Mouse (Mus musculus) lung, postnatal 0 days (tissue): ENCODE data around the gene Notum. TPM values are rescaled to one million over a fixed set of nuclear protein-coding genes. Genes with fewer than 3 reads are reported as not detected.

ENCODE experiments used
- ATAC-seq: fragments of 200-750 bp; cut with Nextera tagmentation; 2 replicates; pipeline ENCODE4 v1.8.0; 2017; ENCODE audit warnings: moderate library complexity
- DNase-seq: peaks from one replicate; pipeline ENCODE4 v3.0.0-alpha.2; 2016; ENCODE audit warnings: low spot score
- H3K27ac ChIP-seq: fragments of 300-500 bp; sonication (generic); 2 replicates; pipeline ENCODE4 v1.5.1; 2014; ENCODE audit warnings: antibody characterized with exemption, mild to moderate bottlenecking, low read length, mixed read lengths
- H3K27me3 ChIP-seq: fragments of 300-500 bp; sonication (generic); replicated peaks from 2 replicates; pipeline ENCODE4 v1.6.1; 2014; ENCODE audit warnings: low read length, mixed read lengths; ENCODE audit not compliant: insufficient read depth
- H3K36me3 ChIP-seq: fragments of 300-500 bp; sonication (generic); 2 replicates; pipeline ENCODE4 v1.6.1; 2014; ENCODE audit warnings: low read length, mixed read lengths; ENCODE audit not compliant: insufficient read depth
- H3K4me1 ChIP-seq: fragments of 300-500 bp; sonication (generic); 2 replicates; pipeline ENCODE4 v1.6.1; 2014; ENCODE audit warnings: antibody characterized with exemption, low read depth, low read length, mixed read lengths; ENCODE audit not compliant: insufficient read depth
- H3K4me2 ChIP-seq: fragments of 300-500 bp; sonication (generic); replicated peaks from 2 replicates; pipeline ENCODE4 v1.6.1; 2014; ENCODE audit warnings: low read depth, mild to moderate bottlenecking, low read length, moderate library complexity, mixed read lengths
- H3K4me3 ChIP-seq: fragments of 300-500 bp; sonication (generic); 2 replicates; pipeline ENCODE4 v1.5.1; 2014; ENCODE audit warnings: low read depth, low read length
- H3K9ac ChIP-seq: fragments of 300-500 bp; sonication (generic); replicated peaks from 2 replicates; pipeline ENCODE4 v1.6.1; 2014; ENCODE audit warnings: low read depth, mild to moderate bottlenecking
- H3K9me3 ChIP-seq: fragments of 300-500 bp; sonication (generic); 2 replicates; pipeline ENCODE4 v1.6.1; 2016; ENCODE audit warnings: low read length, mixed read lengths
- CTCF ChIP-seq: IDR thresholded peaks from 2 replicates; pipeline ENCODE4 v1.5.1; 2016; ENCODE audit warnings: antibody characterized with exemption, mild to moderate bottlenecking
- EP300 ChIP-seq: IDR thresholded peaks from 2 replicates; pipeline ENCODE4 v1.6.1; 2016; ENCODE audit warnings: antibody characterized with exemption, mild to moderate bottlenecking, control low read depth
- WGBS: fragments of 180-500 bp; shearing (Covaris S2); extraction: QIAGEN DNeasy Blood & Tissue Kit; methylation state at CpG from one replicate; pipeline ENCODE4 v1.1.7; 2014; 5-methylcytosine and 5-hydroxymethylcytosine counted together
- polyA plus RNA-seq: library from polyadenylated mRNA; unstranded; fragments of >200 nt; fragmentation: Nextera tagmentation; extraction: Ambion mirVana; gene quantifications from 2 replicates; pipeline ENCODE4 v1.2.1, GENCODE M21; 2015

The Notum gene
- polyA plus RNA-seq, 1 experiment from 2014 or later, result 8.5 TPM

DNA sequence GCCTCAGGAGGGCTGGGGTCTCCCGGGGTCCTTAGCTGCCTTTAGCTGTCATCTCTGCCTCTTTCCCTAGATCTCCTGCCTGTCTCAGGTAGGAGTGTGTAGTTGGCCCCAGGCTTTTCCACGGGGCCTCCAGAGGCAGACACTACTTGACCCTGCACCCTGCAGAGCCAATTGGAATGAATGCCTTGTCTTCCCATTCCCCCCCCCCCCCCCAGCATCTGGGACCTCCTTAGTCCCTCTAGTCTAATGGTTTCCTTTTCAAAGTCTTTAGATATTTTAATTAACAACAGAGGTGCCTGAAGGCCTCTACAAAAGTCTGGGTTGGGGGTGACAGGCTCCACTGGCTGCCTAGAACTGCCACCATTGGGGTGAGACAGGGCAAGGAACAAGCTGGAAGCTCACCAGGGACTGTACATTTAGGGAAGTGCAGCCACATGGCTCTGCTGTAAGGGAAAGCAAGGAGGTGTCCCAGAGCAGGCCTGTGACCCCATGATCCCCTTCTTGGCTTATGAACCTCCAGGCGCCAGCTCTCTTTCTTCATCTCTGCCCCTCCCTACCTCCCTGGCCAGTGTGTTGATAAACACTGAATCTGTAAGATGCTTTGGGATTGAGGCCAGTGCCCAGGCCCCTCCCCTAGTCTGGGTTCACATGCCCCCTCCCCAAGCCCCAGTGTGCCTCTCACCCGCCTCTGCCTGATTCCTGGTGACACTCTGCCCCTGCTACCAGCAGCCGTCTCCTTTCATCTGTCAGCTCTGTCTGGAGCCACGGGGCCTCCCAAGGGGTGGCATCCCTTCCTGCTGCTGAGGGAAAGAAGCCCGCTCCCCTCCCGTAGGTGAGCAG lies 43.7 kb upstream of the Notum start:
- peaks cover 7% of the 10 kb centered on the region; the same call in 1 of the 2 replicates for H3K36me3 ChIP-seq
- H3K9ac ChIP-seq, result no peak overlapping the region
- peak overlapping the region; percentile 43 for H3K27ac ChIP-seq
- H3K4me3 ChIP-seq, result no peak overlapping the region
- ATAC-seq, result peak; percentile 72
- H3K9me3 ChIP-seq, result no peaks in the 10 kb centered on the region
- H3K4me2 ChIP-seq, result no peak overlapping the region
- no peaks in the 10 kb centered on the region for H3K27me3 ChIP-seq
- TF ChIP-seq EP300, result no peak
- TF ChIP-seq CTCF, result no peak
- no peaks in the 10 kb centered on the region for H3K4me1 ChIP-seq
- DNase-seq, result peak; percentile 76
- WGBS, result 33% methylated on average over 8 of the region's 8 CpGs

DNA sequence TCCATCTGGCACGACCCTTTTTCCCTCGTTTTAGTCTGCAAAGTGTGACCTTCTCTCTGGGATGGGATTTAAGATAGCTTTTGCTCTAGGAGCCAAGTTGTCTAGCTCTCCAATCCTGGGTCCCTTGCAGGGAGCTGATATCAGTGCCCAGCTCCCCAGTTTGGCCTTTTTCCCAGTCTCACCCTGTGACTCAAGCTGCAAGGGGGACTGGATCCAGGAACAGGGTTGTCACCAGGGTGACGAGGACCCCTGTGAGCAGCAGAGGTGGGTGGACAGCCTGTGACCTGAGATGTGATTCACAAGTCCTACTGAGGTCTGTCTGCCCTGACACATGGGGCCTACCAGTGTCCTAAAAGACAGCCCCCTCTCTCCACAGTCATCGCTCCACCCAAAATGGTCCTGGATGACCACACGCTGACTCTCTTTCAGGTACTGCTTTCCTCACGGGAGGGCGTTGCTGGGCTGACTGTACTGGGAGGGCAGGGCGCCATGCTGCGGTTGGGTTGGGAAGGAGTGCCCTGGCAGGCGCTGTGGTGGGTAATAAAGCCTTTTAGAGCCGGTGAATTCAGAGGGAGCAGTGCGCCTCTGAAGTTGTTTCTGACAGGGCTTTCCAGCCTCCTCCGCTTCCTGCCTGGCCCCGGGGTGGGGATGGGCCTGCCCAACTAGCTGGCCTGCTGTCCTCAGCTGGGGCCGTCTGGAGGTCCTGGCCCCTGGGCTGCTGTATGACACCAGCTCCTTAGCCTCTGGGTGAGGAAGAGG lies 42.9 kb upstream of the Notum start:
- H3K27ac ChIP-seq, result peak overlapping the region; percentile 43
- no peak overlapping the region for H3K9ac ChIP-seq
- WGBS, result 52% methylated on average over 15 of the region's 15 CpGs
- H3K27me3 ChIP-seq, result no peaks in the 10 kb centered on the region
- H3K4me1 ChIP-seq, result no peaks in the 10 kb centered on the region
- no peak overlapping the region for H3K4me3 ChIP-seq
- H3K9me3 ChIP-seq, result no peaks in the 10 kb centered on the region
- peak; percentile 39 for ATAC-seq
- no peak for TF ChIP-seq CTCF
- TF ChIP-seq EP300, result no peak
- H3K4me2 ChIP-seq, result no peak overlapping the region
- H3K36me3 ChIP-seq, result peaks cover 7% of the 10 kb centered on the region; the same call in 1 of the 2 replicates
- DNase-seq, result no peak

DNA sequence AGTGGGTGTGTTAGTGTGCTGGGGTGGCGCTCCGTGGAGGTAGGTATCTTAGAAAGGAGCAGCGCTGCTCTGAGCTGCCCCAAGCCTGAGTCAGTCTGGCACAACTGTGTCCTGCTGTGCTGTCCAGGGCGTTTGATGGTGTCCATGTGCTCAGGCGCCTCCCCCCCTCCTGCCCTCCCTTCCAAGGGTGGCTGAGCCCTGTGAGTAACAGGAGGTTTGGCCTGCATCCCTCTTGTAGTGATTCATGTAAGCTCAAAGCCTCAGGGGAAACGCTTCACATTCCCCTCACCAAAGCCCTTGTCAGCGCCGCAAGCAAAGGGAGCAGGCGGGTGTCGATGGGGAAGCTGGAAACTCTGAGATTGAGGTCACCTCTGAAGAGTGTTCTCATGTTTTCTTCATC lies 36.8 kb upstream of the Notum start:
- DNase-seq (peak; percentile 75), ATAC-seq (peak; percentile 82)
- no peaks in the 10 kb centered on the region for H3K4me1 ChIP-seq
- no peaks in the 10 kb centered on the region for H3K9me3 ChIP-seq
- H3K9ac ChIP-seq, result no peak overlapping the region
- H3K27ac ChIP-seq, result 0 out of 2 replicates have a peak overlapping the region, but pooled peaks have one; percentile 40
- no peak overlapping the region for H3K4me3 ChIP-seq
- peaks cover 4% of the 10 kb centered on the region; the same call in 1 of the 2 replicates for H3K36me3 ChIP-seq
- no peak overlapping the region for H3K4me2 ChIP-seq
- no peak for TF ChIP-seq CTCF
- no peak for TF ChIP-seq EP300
- no peaks in the 10 kb centered on the region for H3K27me3 ChIP-seq
- 59% methylated on average over 10 of the region's 10 CpGs for WGBS

DNA sequence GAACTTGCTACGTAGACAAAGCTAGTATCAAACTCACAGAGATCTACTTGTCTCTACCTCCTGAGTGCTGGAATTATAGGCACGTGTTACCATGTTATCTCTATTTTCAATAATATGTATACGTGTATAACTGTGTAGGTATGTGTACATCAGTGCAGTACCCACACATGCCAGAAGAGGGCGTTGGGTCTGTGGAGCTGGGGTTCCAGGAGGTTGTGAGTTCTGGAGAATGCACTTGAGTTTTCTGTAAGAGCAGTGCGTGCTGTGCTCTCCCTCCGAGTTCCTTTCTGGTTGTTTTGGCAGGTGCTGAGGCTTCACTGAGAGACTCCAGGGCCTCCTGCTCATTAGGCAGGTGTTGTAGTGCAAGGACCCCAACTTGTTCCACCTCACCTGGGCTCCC lies 35.6 kb upstream of the Notum start:
- DNase-seq, result no peak
- H3K9me3 ChIP-seq, result no peaks in the 10 kb centered on the region
- no peak for ATAC-seq
- 87% methylated on average over 6 of the region's 6 CpGs for WGBS
- TF ChIP-seq CTCF (peak; percentile 55), EP300 (no peak)
- 0 out of 2 replicates have a peak, but pooled peaks cover 5% of the 10 kb centered on the region for H3K4me1 ChIP-seq
- no peak overlapping the region for H3K9ac ChIP-seq
- H3K36me3 ChIP-seq, result peaks cover under 1% of the 10 kb centered on the region; the same call in 1 of the 2 replicates
- no peaks in the 10 kb centered on the region for H3K27me3 ChIP-seq
- H3K4me2 ChIP-seq, result no peak overlapping the region
- H3K27ac ChIP-seq, result no peak overlapping the region
- no peak overlapping the region for H3K4me3 ChIP-seq

DNA sequence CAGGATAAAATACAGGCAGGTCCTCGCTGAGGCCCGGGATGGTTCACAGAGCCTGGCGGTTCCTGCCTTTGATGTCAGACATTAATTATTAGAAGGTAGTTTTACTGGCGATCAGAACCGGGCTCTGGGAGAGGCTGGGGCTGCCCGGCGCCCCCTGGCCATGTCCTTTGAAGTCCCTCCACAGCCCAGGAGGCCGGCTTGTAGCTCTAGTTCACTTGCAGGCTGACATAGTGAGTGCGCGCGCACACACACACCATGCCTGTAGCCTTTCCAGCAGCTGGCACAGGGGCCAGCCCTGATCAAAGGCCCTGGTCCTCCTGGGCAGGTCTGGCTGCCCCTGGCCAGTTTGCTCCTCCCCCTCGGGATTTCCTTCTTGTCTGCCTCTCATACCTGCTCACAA lies 34.7 kb upstream of the Notum start:
- Histone ChIP-seq H3K27me3 (no peaks in the 10 kb centered on the region), H3K27ac (no peak overlapping the region), H3K36me3 (peaks cover 4% of the 10 kb centered on the region; the same call in 1 of the 2 replicates), H3K9ac (no peak overlapping the region), H3K4me3 (no peak overlapping the region), H3K4me2 (no peak overlapping the region), H3K4me1 (0 out of 2 replicates have a peak, but pooled peaks cover 5% of the 10 kb centered on the region), H3K9me3 (no peaks in the 10 kb centered on the region)
- ATAC-seq (no peak), DNase-seq (no peak)
- WGBS, result 47% methylated on average over 12 of the region's 12 CpGs
- TF ChIP-seq CTCF (no peak), EP300 (no peak)

DNA sequence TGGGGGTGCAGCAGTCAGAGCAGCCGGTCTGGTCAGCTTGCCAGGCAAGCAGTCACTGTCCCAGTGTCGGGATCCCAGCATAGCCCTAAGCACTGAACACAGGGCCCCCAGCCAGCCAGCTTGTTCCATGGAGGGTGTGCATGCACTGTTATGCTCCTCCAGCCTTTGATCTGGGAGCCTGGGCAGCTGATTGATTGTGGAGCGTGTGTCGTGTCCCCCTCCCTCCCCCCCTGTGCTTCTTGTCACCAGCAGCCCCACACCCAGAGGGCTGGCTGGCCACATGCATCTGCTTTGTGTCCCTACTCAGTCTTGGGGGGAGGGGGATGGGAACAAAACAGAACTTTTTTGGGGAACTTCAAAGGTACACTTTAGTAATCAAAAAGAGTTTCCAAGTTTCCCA lies 34.2 kb upstream of the Notum start:
- peak; percentile 49 for DNase-seq
- Histone ChIP-seq H3K4me2 (no peak overlapping the region), H3K36me3 (peaks cover 4% of the 10 kb centered on the region; the same call in 1 of the 2 replicates)

More for the DNA sequence above, 34.2 kb upstream of the Notum start:
- Histone ChIP-seq H3K4me3 (no peak overlapping the region), H3K27ac (no peak overlapping the region), H3K9me3 (no peaks in the 10 kb centered on the region), H3K4me1 (0 out of 2 replicates have a peak, but pooled peaks cover 5% of the 10 kb centered on the region), H3K27me3 (no peaks in the 10 kb centered on the region), H3K9ac (no peak overlapping the region)
- ATAC-seq, result peak; percentile 70
- TF ChIP-seq CTCF (no peak), EP300 (no peak)
- 35% methylated on average over 4 of the region's 4 CpGs for WGBS
